7 mouse cellular contexts compared by ENCODE assay signal in genomic region chr4:138000682-138001081, GRCm38 (mm10). TPM values are rescaled to one million over a fixed set of nuclear protein-coding genes. Genes with fewer than 3 reads are reported as not detected.
DNase-seq lines count a peak whose midpoint lies in the region.

No protein-coding gene starts in this region.

- intact Hi-C loops in left cerebral cortex, postnatal 14 days (cut with DNase I), result no loop called here
- intact Hi-C loops in left cerebral cortex, postnatal 25 days (cut with DNase I), result no loop called here

- DNase-seq in left cerebral cortex, postnatal 14 days (ENCODE audit: low spot score in 2 of 2), result peak; percentile 51
- DNase-seq in left cerebral cortex, postnatal 25 days (ENCODE audit: low spot score in 2 of 2), result no peak
- DNase-seq in cerebellum, adult 9-10 months, result peak; percentile 65
- peak; percentile 66 for DNase-seq in gastrocnemius, postnatal 25 days
- peak; percentile 70 to 80 for DNase-seq in kidney, postnatal 36 days
- DNase-seq in spleen, postnatal 10 days (ENCODE audit: low spot score in 2 of 2), result no peak
- DNase-seq in layer of hippocampus, adult 11-12 months (ENCODE audit: low spot score), result no peak

RNA-seq across cellular contexts. Expression of gene Eif4g3, which starts 7.9 kb away (rescaled TPM):
- 100 to 1,000 TPM; 199 TPM for total RNA-seq in left cerebral cortex, postnatal 14 days (2021)
- 100 to 1,000 TPM; 164 to 178 TPM for total RNA-seq in left cerebral cortex, postnatal 25 days (2021)
- total RNA-seq in gastrocnemius, postnatal 25 days (2021), result 10 to 100 TPM; 93.1 to 94.8 TPM

Comparison
In these comparisons a context has a peak if more than half of its experiments do, and no peak if none do; other contexts are left out.
1. DNase-seq: peak in left cerebral cortex, postnatal 14 days (2 of 2), cerebellum, adult 9-10 months (single experiment), gastrocnemius, postnatal 25 days (single experiment) and kidney, postnatal 36 days (2 of 2); none in left cerebral cortex, postnatal 25 days (0 of 2), spleen, postnatal 10 days (0 of 2) and layer of hippocampus, adult 11-12 months (single experiment).